Mouse (Mus musculus): ENCODE data around the gene Sh3d21. TPM values are rescaled to one million over a fixed set of nuclear protein-coding genes. Genes with fewer than 3 reads are reported as not detected.
A peak's percentile ranks its signal among the peaks of the same experiment; 100 is the strongest.
"Not testable (repeated sequence)": the region's sequence is repeated elsewhere in the genome, so short reads cannot be mapped to it uniquely, and the experiment has no call there.

Sh3d21 gene
- polyA plus RNA-seq, 1 experiment from 2014 or later, result 30.7 TPM

GRCm38 (mm10) chr4:126194916-126195315, 31.6 kb upstream of the Sh3d21 start:
- ATAC-seq (no peak), DNase-seq (ENCODE audit: low spot score) (no peak)
- H3K36me3 ChIP-seq (ENCODE audit: insufficient read depth, low read length), result peaks cover 20% of the 10 kb centered on the region

GRCm38 (mm10) chr4:126194216-126194615, 30.9 kb upstream of the Sh3d21 start:
- DNase-seq (ENCODE audit: low spot score) (no peak), ATAC-seq (no peak)
- Histone ChIP-seq H3K9ac (replicated peaks; ENCODE audit: low read depth) (no peak overlapping the region), H3K27me3 (replicated peaks; ENCODE audit: insufficient read depth, low read length) (no peaks in the 10 kb centered on the region), H3K4me3 (ENCODE audit: low read depth, low read length) (no peak overlapping the region), H3K36me3 (ENCODE audit: insufficient read depth, low read length) (peaks cover 22% of the 10 kb centered on the region), H3K27ac (ENCODE audit: low read length) (no peak overlapping the region), H3K4me1 (ENCODE audit: insufficient read depth, low read depth, low read length) (peaks cover 8% of the 10 kb centered on the region; the same call in 1 of the 2 replicates), H3K9me3 (ENCODE audit: low read length) (no peaks in the 10 kb centered on the region), H3K4me2 (replicated peaks; ENCODE audit: low read depth, low read length) (no peak overlapping the region)
- no peak for TF ChIP-seq EP300 (IDR thresholded peaks at IDR 0.05)
- TF ChIP-seq CTCF (IDR thresholded peaks at IDR 0.05), result no peak

More at GRCm38 (mm10) chr4:126194916-126195315, 31.6 kb upstream of the Sh3d21 start:
- Histone ChIP-seq H3K9ac (replicated peaks; ENCODE audit: low read depth) (no peak overlapping the region), H3K9me3 (ENCODE audit: low read length) (no peaks in the 10 kb centered on the region), H3K27me3 (replicated peaks; ENCODE audit: insufficient read depth, low read length) (no peaks in the 10 kb centered on the region), H3K27ac (ENCODE audit: low read length) (no peak overlapping the region), H3K4me2 (replicated peaks; ENCODE audit: low read depth, low read length) (no peak overlapping the region), H3K4me3 (ENCODE audit: low read depth, low read length) (no peak overlapping the region), H3K4me1 (ENCODE audit: insufficient read depth, low read depth, low read length) (peaks cover 14% of the 10 kb centered on the region)
- WGBS, result 95% methylated on average over 4 of the region's 4 CpGs
- TF ChIP-seq EP300 (IDR thresholded peaks at IDR 0.05) (no peak), CTCF (IDR thresholded peaks at IDR 0.05) (no peak)

GRCm38 (mm10) chr4:126190636-126191035, 27.3 kb upstream of the Sh3d21 start:
- TF ChIP-seq CTCF (IDR thresholded peaks at IDR 0.05) (no peak), EP300 (IDR thresholded peaks at IDR 0.05) (no peak)
- H3K4me3 ChIP-seq (ENCODE audit: low read depth, low read length), result no peak overlapping the region
- no peak overlapping the region for H3K9ac ChIP-seq (replicated peaks; ENCODE audit: low read depth)
- WGBS, result 90% methylated on average over 2 of the region's 2 CpGs
- H3K4me1 ChIP-seq (ENCODE audit: insufficient read depth, low read depth, low read length), result no peaks in the 10 kb centered on the region
- no peak for DNase-seq (ENCODE audit: low spot score)
- no peak for ATAC-seq
- peaks cover 25% of the 10 kb centered on the region for H3K36me3 ChIP-seq (ENCODE audit: insufficient read depth, low read length)
- no peaks in the 10 kb centered on the region for H3K9me3 ChIP-seq (ENCODE audit: low read length)
- no peak overlapping the region for H3K27ac ChIP-seq (ENCODE audit: low read length)
- no peak overlapping the region for H3K4me2 ChIP-seq (replicated peaks; ENCODE audit: low read depth, low read length)
- no peaks in the 10 kb centered on the region for H3K27me3 ChIP-seq (replicated peaks; ENCODE audit: insufficient read depth, low read length)

DNA sequence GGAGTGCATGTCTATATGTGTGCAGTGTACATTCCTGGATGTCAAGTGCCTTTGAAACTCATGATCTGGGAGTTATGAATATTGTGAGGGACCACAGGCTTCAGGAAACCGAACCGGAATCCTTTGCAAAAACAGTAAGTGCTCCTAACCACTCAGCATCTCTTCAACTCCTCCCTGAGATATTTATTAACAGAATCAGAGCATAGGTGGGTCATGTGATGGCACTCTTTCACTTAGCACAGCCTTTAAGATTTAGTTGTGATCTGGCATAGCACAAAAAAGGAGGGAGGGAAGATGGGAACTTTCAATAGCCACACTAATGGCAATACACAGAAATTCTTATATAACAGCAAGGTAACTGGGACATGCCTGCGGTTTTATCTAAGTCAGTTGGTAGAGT, 23.8 kb upstream of the Sh3d21 start:
- Histone ChIP-seq H3K36me3 (ENCODE audit: insufficient read depth, low read length) (peaks cover 12% of the 10 kb centered on the region; the same call in 1 of the 2 replicates), H3K4me2 (replicated peaks; ENCODE audit: low read depth, low read length) (no peak overlapping the region), H3K27me3 (replicated peaks; ENCODE audit: insufficient read depth, low read length) (no peaks in the 10 kb centered on the region), H3K9me3 (ENCODE audit: low read length) (no peaks in the 10 kb centered on the region), H3K4me3 (ENCODE audit: low read depth, low read length) (no peak overlapping the region), H3K4me1 (ENCODE audit: insufficient read depth, low read depth, low read length) (no peaks in the 10 kb centered on the region), H3K27ac (ENCODE audit: low read length) (no peak overlapping the region), H3K9ac (replicated peaks; ENCODE audit: low read depth) (no peak overlapping the region)
- ATAC-seq (peak; percentile 67), DNase-seq (ENCODE audit: low spot score) (peak; percentile 49)
- no peak for TF ChIP-seq EP300 (IDR thresholded peaks at IDR 0.05)
- TF ChIP-seq CTCF (IDR thresholded peaks at IDR 0.05), result no peak
- WGBS, result 55% methylated on average over 3 of the region's 3 CpGs

DNA sequence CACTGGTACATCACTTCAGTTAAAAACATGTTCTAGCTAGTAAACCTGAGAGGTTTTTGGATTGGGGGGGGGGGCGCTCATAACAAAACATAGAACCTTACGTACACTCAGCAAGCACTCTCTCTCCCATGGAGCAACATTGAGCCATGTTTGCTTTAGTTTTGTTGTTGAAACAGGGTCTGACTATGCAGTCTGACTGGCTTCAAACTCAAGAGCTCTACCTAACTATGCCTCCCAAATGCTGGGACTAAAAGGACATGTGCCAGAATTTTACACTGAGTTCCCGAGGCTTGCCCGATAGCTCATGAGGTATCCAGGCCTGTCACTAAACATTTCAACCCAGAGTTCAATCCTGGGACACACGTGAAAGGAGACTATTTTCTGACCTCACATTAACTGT, 19.7 kb upstream of the Sh3d21 start:
- no peak overlapping the region for H3K4me3 ChIP-seq (ENCODE audit: low read depth, low read length)
- no peaks in the 10 kb centered on the region for H3K9me3 ChIP-seq (ENCODE audit: low read length)
- H3K9ac ChIP-seq (replicated peaks; ENCODE audit: low read depth), result no peak overlapping the region
- WGBS, result 66% methylated on average over 5 of the region's 5 CpGs
- DNase-seq (ENCODE audit: low spot score) (peak; percentile 72), ATAC-seq (peak; percentile 68)
- H3K4me1 ChIP-seq (ENCODE audit: insufficient read depth, low read depth, low read length), result no peaks in the 10 kb centered on the region; the same call in 1 of the 2 replicates
- peak overlapping the region; percentile 9; the same call in 1 of the 2 replicates for H3K27ac ChIP-seq (ENCODE audit: low read length)
- no peak for TF ChIP-seq CTCF (IDR thresholded peaks at IDR 0.05)
- no peak for TF ChIP-seq EP300 (IDR thresholded peaks at IDR 0.05)
- H3K4me2 ChIP-seq (replicated peaks; ENCODE audit: low read depth, low read length), result no peak overlapping the region
- H3K36me3 ChIP-seq (ENCODE audit: insufficient read depth, low read length), result 0 out of 2 replicates have a peak, but pooled peaks cover 12% of the 10 kb centered on the region
- H3K27me3 ChIP-seq (replicated peaks; ENCODE audit: insufficient read depth, low read length), result no peaks in the 10 kb centered on the region

GRCm38 (mm10) chr4:126181170-126181957, 18.1 kb upstream of the Sh3d21 start:
- ATAC-seq (peak; percentile 82), DNase-seq (ENCODE audit: low spot score) (peak; percentile 88)
- H3K9me3 ChIP-seq (ENCODE audit: low read length), result no peaks in the 10 kb centered on the region
- WGBS, result 45% methylated on average over 7 of the region's 7 CpGs
- no peak overlapping the region for H3K4me2 ChIP-seq (replicated peaks; ENCODE audit: low read depth, low read length)
- no peaks in the 10 kb centered on the region for H3K27me3 ChIP-seq (replicated peaks; ENCODE audit: insufficient read depth, low read length)
- peak; percentile 35; the same call in 1 of the 2 replicates for TF ChIP-seq EP300 (IDR thresholded peaks at IDR 0.05)
- peak; percentile 94 for TF ChIP-seq CTCF (IDR thresholded peaks at IDR 0.05)
- no peaks in the 10 kb centered on the region; the same call in 1 of the 2 replicates for H3K4me1 ChIP-seq (ENCODE audit: insufficient read depth, low read depth, low read length)
- no peak overlapping the region for H3K9ac ChIP-seq (replicated peaks; ENCODE audit: low read depth)
- no peak overlapping the region for H3K27ac ChIP-seq (ENCODE audit: low read length)
- no peak overlapping the region for H3K4me3 ChIP-seq (ENCODE audit: low read depth, low read length)
- peaks cover 25% of the 10 kb centered on the region for H3K36me3 ChIP-seq (ENCODE audit: insufficient read depth, low read length)

DNA sequence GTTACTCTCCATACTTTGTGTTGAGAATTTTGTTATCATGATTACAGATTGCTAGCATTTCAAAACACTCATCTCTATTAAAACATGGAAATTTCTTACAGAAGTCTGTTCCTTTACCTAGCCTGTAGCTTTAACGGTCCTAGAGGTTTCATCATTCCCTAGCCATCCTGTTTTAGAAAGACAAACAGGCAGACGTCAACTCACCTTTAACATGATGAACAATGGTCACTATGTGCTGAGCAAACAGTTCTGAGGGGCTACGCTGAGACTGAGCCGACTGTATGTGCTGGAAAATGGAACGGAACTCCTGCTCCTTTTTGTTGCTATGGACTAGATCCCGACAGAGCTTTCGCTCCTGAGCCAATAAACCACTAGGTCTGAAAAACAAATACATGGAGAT, 12.7 kb upstream of the Sh3d21 start:
- WGBS, result 78% methylated on average over 7 of the region's 7 CpGs
- H3K36me3 ChIP-seq (ENCODE audit: insufficient read depth, low read length), result peaks cover 56% of the 10 kb centered on the region
- DNase-seq (ENCODE audit: low spot score), result not testable (repeated sequence)

More for the DNA sequence above, 12.7 kb upstream of the Sh3d21 start:
- not testable (repeated sequence) for ATAC-seq; H3K27me3 ChIP-seq (replicated peaks; ENCODE audit: insufficient read depth, low read length); H3K27ac ChIP-seq (ENCODE audit: low read length); H3K4me3 ChIP-seq (ENCODE audit: low read depth, low read length); H3K4me1 ChIP-seq (ENCODE audit: insufficient read depth, low read depth, low read length); H3K4me2 ChIP-seq (replicated peaks; ENCODE audit: low read depth, low read length); H3K9ac ChIP-seq (replicated peaks; ENCODE audit: low read depth); H3K9me3 ChIP-seq (ENCODE audit: low read length)

Measured in lung, postnatal 0 days (tissue).